Mouse (Mus musculus): ENCODE measurements at regions not wholly inside any gene's neighbourhood (a gene's known extent, or its start where the extent isn't known, plus 50 kb on each side); places are given as distances from the start of the nearest gene placed in this dataset.

DNA sequence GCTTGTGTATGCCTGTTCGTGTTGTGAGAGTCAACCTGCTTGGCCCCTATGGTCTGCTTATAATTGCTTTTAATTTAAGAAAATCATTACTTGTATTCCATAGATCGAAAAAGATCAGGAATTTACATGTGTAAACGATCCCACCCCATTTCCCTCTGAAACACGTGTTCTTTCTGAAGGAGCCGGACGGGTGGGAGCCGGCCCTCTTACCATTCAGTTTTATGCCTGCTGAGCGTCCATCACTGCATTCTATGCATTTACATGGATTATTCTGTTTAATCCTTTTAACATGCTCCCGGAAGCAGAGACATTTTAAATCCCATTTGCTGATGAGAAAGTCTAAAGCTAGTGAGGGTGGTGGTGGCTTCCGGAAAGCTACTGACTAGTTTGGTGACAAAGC, 213.8 kb downstream of the Ppp4r2 start:
- no peak for DNase-seq (ENCODE audit: extremely low read depth, low read depth, low spot score)

DNA sequence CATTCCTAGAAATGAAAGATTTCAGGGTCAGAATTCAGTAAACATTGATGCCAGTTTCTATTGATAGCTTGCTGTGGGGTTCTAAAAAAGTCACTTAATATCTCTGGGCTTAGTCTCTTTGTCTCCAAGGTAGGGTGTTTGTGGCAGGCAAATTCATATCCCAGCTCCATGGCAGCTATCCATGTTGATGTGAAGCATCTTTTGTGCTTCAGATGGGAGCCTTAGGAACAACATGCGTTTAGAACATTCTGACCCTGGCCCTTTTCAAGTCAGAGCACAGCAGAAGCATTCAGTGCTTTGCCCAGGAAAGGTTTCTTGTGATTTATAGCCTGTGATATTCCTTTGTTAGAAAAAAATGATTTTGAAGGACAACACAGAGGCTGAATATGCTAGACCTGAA, 215.0 kb downstream of the Ppp4r2 start:
- no peak for DNase-seq (ENCODE audit: extremely low read depth, low read depth, low spot score)

DNA sequence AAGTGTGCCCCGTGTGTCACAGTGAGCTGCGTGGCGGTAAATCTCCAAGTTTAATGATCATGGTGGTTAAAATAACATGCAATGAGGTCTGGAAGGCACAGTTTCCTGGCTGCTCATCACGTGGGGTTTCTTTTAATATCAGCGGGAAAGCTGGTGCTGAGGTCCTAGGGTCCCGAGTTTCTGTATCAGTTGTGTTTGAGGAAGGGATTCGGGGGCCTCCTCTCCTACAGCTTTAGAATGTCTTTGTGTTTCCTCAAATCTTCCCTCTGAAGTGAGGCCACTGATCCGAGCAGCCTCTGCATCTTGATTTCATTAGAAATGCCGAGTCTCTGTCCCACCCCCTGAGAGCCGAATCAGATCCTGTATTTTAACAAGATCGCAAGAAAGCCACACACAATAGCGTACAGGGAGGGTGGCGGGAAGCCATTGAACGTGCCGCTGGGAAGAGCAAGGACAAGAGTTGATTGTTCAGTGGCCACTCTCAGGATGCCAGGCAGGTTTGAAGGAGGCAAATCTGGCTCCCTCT, 215.5 kb downstream of the Ppp4r2 start:
- no peak for DNase-seq (ENCODE audit: extremely low read depth, low read depth, low spot score)

DNA sequence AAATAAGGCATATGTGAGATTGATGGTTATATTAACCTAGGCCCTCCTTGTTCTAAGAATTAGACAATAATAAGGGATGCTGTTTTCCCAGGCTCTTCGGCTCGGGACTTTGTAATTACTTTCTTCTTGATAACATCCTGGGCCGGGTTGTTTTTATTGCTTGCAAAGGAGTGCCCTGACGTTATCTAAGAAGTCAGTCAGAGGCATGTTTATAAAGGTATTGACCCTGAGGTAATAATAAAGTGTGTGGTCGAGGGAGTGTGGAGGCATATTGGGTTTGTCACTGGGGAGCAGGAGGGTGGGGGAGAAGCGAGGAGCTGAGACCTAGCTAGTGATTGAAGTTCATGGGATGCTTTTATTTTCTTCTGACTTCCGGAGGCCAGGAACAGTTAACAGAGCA, 221.5 kb downstream of the Ppp4r2 start:
- DNase-seq (ENCODE audit: extremely low read depth, low read depth, low spot score): no peak

DNA sequence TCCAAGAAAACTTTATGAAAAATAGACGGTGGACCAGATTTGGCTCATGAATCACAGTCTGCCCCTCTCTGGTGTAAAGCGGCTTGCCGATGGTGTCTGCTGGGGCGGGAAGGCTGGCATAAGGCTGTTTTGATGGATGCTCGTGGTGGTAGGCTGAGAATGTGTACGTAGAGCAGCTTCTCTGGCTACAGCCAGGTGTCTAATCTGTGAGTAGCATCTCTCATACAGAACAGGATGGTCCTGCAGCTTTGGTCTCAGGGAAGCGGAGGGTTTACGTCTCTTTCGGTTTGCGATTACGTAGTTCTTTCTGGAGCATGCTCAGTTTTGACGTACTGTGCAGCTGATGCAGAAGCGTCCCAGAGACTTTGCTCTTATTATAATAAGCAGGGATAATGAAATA, 222.9 kb downstream of the Ppp4r2 start:
- DNase-seq (ENCODE audit: extremely low read depth, low read depth, low spot score): no peak

DNA sequence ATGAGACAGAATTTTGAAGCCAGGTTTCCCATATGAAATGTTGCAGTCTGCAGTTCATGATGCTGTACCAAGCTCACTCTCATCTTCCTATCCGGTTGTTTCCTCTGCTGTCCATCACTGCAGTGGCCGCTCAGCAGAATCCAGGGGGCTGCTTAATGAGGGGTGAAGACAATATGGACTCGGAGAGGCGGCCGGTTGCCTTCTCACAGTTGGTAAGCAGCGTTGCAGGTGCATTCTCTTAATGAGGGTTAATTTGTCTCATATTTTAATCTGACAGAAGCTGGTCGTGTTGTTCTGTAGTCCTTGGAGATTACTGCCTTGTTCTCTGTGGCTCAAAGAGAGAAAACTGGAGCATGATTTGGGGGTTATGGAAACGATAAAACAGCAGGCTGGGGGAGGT, 225.6 kb downstream of the Ppp4r2 start:
- DNase-seq (ENCODE audit: extremely low read depth, low read depth, low spot score): no peak

DNA sequence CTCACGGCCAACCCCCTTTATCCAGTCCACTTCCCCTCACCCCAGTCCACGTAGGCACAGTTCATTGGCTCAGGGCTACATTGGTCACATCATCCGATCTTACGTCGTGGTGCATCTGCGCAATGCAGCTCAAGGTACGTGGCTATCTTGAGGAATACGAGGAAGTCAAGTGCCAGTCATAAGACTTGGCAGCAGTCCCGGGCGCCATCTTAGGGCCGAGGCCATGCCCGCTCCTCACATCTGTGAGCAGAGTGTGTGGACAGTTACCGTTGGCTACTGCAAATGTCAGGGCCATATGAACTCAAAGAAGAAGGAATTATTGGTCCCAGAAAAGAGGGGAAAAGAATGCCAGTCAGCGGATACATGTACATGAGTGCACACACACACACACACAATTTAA, 228.8 kb downstream of the Ppp4r2 start:
- DNase-seq (ENCODE audit: extremely low read depth, low read depth, low spot score): no peak

DNA sequence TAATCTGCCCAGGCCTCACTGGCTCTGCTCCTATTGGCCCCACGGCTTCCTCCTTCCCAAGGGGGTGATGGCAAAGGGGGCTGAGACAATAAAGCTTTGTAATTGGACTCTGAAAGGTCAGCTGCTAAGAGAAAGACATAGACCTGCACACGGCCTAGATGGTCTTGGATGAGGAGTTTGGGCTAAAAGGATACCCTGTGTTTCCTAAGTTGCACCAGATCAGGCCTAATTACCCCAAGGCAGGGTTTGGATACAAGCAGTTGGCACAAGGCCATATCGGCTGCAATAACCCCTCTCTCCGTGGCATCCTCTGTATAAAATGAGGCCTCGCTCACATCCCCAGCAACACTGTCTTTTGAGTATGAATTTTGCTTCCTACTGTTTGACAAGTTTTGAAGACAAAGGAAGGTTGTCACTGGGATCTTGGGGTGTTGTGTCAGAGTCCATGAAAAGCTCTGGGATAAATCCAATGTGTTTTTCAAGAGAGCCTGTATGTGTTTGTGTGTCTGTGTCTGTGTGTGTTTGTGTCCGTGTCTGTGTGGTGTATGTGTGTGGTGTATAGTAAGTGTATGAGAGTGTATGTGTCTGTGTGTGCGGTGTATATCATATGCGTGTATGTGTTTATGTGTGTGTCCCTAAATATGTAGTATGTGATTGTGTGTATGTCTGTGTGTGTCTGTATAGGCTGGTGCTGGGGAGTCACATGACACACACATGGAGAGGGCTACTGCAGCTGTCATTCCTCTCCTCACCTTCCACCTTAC, 242.5 kb downstream of the Ppp4r2 start:
- DNase-seq (ENCODE audit: extremely low read depth, low read depth, low spot score): no peak

DNA sequence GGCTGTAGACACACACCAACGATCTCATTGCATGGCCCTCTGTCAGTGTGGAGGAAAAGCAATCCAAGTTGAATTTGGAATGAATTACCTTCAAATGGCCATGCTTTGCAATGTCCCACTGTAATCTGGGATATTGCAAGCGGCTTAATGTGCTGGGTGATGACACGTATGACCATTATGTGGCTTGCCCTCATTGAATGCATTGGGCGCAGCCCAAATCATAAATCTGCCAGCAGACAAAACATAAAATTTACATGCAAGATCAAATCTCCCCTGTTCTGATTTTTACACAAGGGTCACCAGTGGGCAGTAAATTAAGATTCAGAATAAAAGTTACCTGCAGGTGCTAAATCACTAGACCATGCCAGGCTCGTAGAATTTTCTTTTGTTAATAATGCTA, 244.9 kb downstream of the Ppp4r2 start:
- no peak for DNase-seq (ENCODE audit: extremely low read depth, low read depth, low spot score)

DNA sequence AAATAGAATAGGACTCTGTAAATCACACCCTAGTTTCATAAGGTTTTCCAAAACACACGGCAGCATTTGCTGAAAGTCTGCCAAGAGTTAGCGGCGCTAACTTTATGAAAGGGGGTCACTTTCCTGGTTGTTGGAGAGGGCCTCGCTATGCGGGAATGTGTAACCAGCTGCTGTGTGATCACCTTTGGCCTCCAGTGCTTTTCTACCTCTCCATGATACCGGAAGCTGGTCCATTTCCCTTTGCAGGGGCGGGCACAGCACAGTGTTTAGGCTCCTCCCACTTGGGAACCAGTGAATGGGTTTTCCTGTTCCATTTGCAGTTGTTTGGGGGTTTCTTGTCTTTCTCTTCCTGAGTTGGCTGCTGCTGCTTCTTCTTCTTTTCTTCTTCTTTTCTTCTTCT, 250.3 kb downstream of the Ppp4r2 start:
- no peak for DNase-seq (ENCODE audit: extremely low read depth, low read depth, low spot score)

DNA sequence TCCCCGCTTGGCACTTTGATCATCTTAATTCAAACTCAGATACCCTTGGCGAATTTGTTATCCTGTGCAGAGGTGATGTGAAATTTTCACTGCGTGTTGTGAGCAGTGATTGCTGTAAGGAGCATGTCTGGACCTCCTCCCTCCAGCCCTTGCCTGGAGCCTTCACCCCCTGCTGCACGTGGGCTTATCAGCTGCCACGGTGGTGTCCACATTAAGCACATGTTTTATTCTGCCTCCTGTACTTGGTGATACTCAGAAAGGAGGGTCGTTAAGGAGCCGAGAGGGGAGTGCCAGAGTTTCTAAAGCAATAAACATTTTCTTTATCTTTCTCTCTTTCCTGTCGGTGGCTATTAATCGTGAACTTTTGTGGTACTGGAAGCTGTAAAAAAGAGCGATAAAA, 258.8 kb downstream of the Ppp4r2 start:
- DNase-seq (ENCODE audit: extremely low read depth, low read depth, low spot score): no peak

Data from fat pad, adult 2 months (tissue).